Mouse (Mus musculus): ENCODE data around the gene Nkg7.

Nkg7 gene

GRCm38 (mm10) chr7:43417298-43417697 is 19.6 kb upstream of the Nkg7 start:
- Histone ChIP-seq H3K9me3 (ENCODE audit: low read length) (no peaks in the 10 kb centered on the region), H3K36me3 (ENCODE audit: insufficient read depth, low read length) (no peaks in the 10 kb centered on the region), H3K27me3 (ENCODE audit: insufficient read depth, low read length) (no peaks in the 10 kb centered on the region), H3K4me1 (replicated peaks; ENCODE audit: low read depth, low read length) (peaks cover 10% of the 10 kb centered on the region; the same call in 1 of the 2 replicates), H3K4me3 (replicated peaks; ENCODE audit: low read length) (no peak overlapping the region)
- TF ChIP-seq POU5F1 (IDR thresholded peaks at IDR 0.05; ENCODE audit: borderline replicate concordance, low read length), result no peak
- TF ChIP-seq NANOG (IDR thresholded peaks at IDR 0.05; ENCODE audit: borderline replicate concordance, low read length), result no peak
- peak; percentile 19; the same call in 1 of the 2 replicates for TF ChIP-seq CTCF (conservative IDR thresholded peaks at IDR 0.05; ENCODE audit: low read length)

- TF ChIP-seq CTCF (conservative IDR thresholded peaks at IDR 0.05; ENCODE audit: low read length) (peak; percentile 96), POU5F1 (IDR thresholded peaks at IDR 0.05; ENCODE audit: borderline replicate concordance, low read length) (no peak), NANOG (IDR thresholded peaks at IDR 0.05; ENCODE audit: borderline replicate concordance, low read length) (no peak)
- Histone ChIP-seq H3K9me3 (ENCODE audit: low read length) (no peaks in the 10 kb centered on the region), H3K27me3 (ENCODE audit: insufficient read depth, low read length) (no peaks in the 10 kb centered on the region), H3K4me1 (replicated peaks; ENCODE audit: low read depth, low read length) (peaks cover 14% of the 10 kb centered on the region), H3K36me3 (ENCODE audit: insufficient read depth, low read length) (no peaks in the 10 kb centered on the region), H3K4me3 (replicated peaks; ENCODE audit: low read length) (no peak overlapping the region)
Measured at GRCm38 (mm10) chr7:43422995-43423617, 13.8 kb upstream of the Nkg7 start.

DNA sequence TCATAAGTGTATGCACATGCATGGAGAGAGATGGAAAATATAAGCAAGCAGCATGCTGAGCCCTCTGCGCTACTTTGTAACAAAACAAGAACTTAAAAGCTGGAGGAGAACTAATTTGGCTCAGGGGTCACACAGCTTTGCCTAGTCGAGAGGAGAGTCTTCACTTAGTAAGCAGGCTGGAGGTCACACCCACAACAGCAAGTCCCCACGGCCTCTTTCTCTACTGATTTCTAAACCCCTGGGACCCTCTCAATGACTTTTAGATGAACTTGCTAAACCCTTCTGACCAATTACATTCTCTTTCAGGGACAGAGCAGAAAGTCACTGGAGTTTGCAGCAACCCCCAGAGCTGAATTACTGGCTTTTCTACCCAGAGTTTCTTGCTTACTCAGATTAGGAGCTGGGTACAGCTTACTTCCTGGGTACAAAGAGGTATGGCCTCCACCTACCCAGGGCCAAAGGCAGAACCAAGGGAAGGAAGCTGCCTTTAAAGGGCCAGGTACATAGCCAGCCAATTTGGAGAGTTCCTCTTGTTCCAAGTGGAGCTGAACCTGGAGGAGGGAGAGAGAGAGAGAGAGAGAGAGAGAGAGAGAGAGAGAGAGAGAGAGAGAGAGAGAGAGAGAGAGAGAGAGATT is 12.8 kb upstream of the Nkg7 start:
- Histone ChIP-seq H3K27me3 (ENCODE audit: insufficient read depth, low read length) (no peaks in the 10 kb centered on the region), H3K36me3 (ENCODE audit: insufficient read depth, low read length) (no peaks in the 10 kb centered on the region), H3K4me3 (replicated peaks; ENCODE audit: low read length) (no peak overlapping the region), H3K9me3 (ENCODE audit: low read length) (no peaks in the 10 kb centered on the region), H3K4me1 (replicated peaks; ENCODE audit: low read depth, low read length) (peaks cover 17% of the 10 kb centered on the region)
- no peak for TF ChIP-seq POU5F1 (IDR thresholded peaks at IDR 0.05; ENCODE audit: borderline replicate concordance, low read length)
- no peak for TF ChIP-seq CTCF (conservative IDR thresholded peaks at IDR 0.05; ENCODE audit: low read length)
- TF ChIP-seq NANOG (IDR thresholded peaks at IDR 0.05; ENCODE audit: borderline replicate concordance, low read length), result no peak

DNA sequence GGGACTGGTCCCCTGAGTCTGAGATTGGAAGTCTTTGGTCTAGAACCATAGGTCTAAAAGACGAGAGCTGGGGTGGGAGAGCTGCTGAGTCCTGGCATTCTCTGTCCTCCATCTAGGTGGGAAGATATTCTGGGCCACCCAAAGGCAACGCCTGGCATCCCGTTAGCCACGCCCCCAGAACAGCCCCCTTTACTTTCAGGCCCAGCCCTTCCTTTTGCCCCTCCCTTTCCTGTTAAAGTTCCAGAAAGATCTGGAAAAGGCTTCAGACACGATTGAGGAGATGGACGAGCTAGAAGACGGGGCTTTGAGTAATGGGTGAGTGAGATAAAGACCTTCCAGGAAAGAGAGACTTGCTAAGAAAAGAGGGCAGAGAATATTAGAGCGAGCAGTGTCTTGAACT is 9.5 kb upstream of the Nkg7 start, which contains the start of gene Lim2:
Gene Lim2 (plus strand): TSS at position 265 of the 400 bp plus-strand sequence.
- Histone ChIP-seq H3K4me1 (replicated peaks; ENCODE audit: low read depth, low read length) (peaks cover 35% of the 10 kb centered on the region), H3K4me3 (replicated peaks; ENCODE audit: low read length) (peak within 1 kb of the TSS; percentile 29; the same call in 1 of the 2 replicates), H3K9me3 (ENCODE audit: low read length) (0 out of 2 replicates have a peak, but pooled peaks cover 4% of the 10 kb centered on the region), H3K27me3 (ENCODE audit: insufficient read depth, low read length) (no peaks in the 10 kb centered on the region), H3K36me3 (ENCODE audit: insufficient read depth, low read length) (no peaks in the 10 kb centered on the region)
- TF ChIP-seq NANOG (IDR thresholded peaks at IDR 0.05; ENCODE audit: borderline replicate concordance, low read length) (no peak), POU5F1 (IDR thresholded peaks at IDR 0.05; ENCODE audit: borderline replicate concordance, low read length) (no peak), CTCF (conservative IDR thresholded peaks at IDR 0.05; ENCODE audit: low read length) (no peak)

DNA sequence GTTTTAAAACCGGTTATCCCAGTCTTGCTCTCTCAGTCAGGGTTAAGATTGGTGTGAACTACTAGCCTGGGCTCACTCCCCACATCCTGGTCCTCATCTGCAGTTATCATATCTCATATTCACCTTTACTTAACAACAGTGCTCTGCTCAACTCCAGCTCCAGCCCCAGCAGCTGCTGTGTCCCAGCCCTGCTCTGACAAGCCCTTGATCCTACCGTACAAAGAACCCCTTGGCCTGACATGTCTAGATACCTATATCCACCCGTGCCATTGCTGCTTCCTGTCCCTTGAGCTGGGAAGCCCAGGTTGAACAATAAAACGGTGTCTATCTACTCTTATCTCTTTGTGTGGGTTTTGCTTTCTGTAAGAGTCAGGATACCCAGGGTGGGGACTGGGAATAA is 7.4 kb upstream of the Nkg7 start:
- 0 out of 2 replicates have a peak, but pooled peaks cover 4% of the 10 kb centered on the region for H3K9me3 ChIP-seq (ENCODE audit: low read length)

GRCm38 (mm10) chr7:43432891-43433290 is 4.0 kb upstream of the Nkg7 start:
- H3K36me3 ChIP-seq (ENCODE audit: insufficient read depth, low read length), result no peaks in the 10 kb centered on the region
- 0 out of 2 replicates have a peak, but pooled peaks cover 4% of the 10 kb centered on the region for H3K9me3 ChIP-seq (ENCODE audit: low read length)
- H3K27me3 ChIP-seq (ENCODE audit: insufficient read depth, low read length), result no peaks in the 10 kb centered on the region
- TF ChIP-seq CTCF (conservative IDR thresholded peaks at IDR 0.05; ENCODE audit: low read length), result no peak
- no peak for TF ChIP-seq POU5F1 (IDR thresholded peaks at IDR 0.05; ENCODE audit: borderline replicate concordance, low read length)
- TF ChIP-seq NANOG (IDR thresholded peaks at IDR 0.05; ENCODE audit: borderline replicate concordance, low read length), result peak; percentile 8; the same call in 1 of the 2 replicates
- H3K4me3 ChIP-seq (replicated peaks; ENCODE audit: low read length), result no peak overlapping the region
- peaks cover 55% of the 10 kb centered on the region for H3K4me1 ChIP-seq (replicated peaks; ENCODE audit: low read depth, low read length)

More for the DNA sequence above, 7.4 kb upstream of the Nkg7 start:
- no peak for TF ChIP-seq NANOG (IDR thresholded peaks at IDR 0.05; ENCODE audit: borderline replicate concordance, low read length)
- no peak for TF ChIP-seq POU5F1 (IDR thresholded peaks at IDR 0.05; ENCODE audit: borderline replicate concordance, low read length)
- TF ChIP-seq CTCF (conservative IDR thresholded peaks at IDR 0.05; ENCODE audit: low read length), result no peak
- H3K4me3 ChIP-seq (replicated peaks; ENCODE audit: low read length), result no peak overlapping the region
- H3K36me3 ChIP-seq (ENCODE audit: insufficient read depth, low read length), result no peaks in the 10 kb centered on the region
- peaks cover 47% of the 10 kb centered on the region for H3K4me1 ChIP-seq (replicated peaks; ENCODE audit: low read depth, low read length)
- no peaks in the 10 kb centered on the region for H3K27me3 ChIP-seq (ENCODE audit: insufficient read depth, low read length)

DNA sequence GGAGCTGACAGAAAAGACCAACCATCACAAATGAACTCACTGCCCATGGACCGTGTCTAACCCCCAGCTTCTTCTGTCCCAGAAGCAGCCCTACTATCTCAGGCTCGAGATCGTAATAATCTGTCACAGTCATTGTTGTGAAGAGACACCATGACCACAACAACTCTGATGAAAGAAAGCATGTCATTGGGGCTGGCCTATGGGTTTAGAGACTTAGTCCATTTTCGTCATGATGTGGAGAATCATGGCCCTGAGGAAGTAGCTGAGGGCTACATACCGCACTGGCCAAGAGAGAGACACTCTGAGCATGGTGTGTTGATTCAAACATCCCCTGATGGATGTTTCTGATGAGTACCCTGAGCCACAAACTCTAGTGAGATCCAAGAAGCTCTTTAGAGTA is 2.2 kb upstream of the Nkg7 start:
- no peak overlapping the region for H3K4me3 ChIP-seq (replicated peaks; ENCODE audit: low read length)
- TF ChIP-seq NANOG (IDR thresholded peaks at IDR 0.05; ENCODE audit: borderline replicate concordance, low read length) (no peak), CTCF (conservative IDR thresholded peaks at IDR 0.05; ENCODE audit: low read length) (no peak), POU5F1 (IDR thresholded peaks at IDR 0.05; ENCODE audit: borderline replicate concordance, low read length) (no peak)
- H3K4me1 ChIP-seq (replicated peaks; ENCODE audit: low read depth, low read length), result peaks cover 50% of the 10 kb centered on the region
- 0 out of 2 replicates have a peak, but pooled peaks cover 4% of the 10 kb centered on the region for H3K9me3 ChIP-seq (ENCODE audit: low read length)
- peaks cover 6% of the 10 kb centered on the region; the same call in 1 of the 2 replicates for H3K27me3 ChIP-seq (ENCODE audit: insufficient read depth, low read length)
- no peaks in the 10 kb centered on the region for H3K36me3 ChIP-seq (ENCODE audit: insufficient read depth, low read length)

GRCm38 (mm10) chr7:43438611-43439010 is 1.7 kb downstream of the Nkg7 start:
- no peak overlapping the region for H3K4me3 ChIP-seq (replicated peaks; ENCODE audit: low read length)
- no peak for TF ChIP-seq NANOG (IDR thresholded peaks at IDR 0.05; ENCODE audit: borderline replicate concordance, low read length)
- no peaks in the 10 kb centered on the region for H3K36me3 ChIP-seq (ENCODE audit: insufficient read depth, low read length)
- no peaks in the 10 kb centered on the region for H3K9me3 ChIP-seq (ENCODE audit: low read length)
- H3K4me1 ChIP-seq (replicated peaks; ENCODE audit: low read depth, low read length), result peaks cover 55% of the 10 kb centered on the region
- peaks cover 6% of the 10 kb centered on the region; the same call in 1 of the 2 replicates for H3K27me3 ChIP-seq (ENCODE audit: insufficient read depth, low read length)

All from E14TG2a.4 (cell line).